Mouse (Mus musculus) heart, adult 9 months (tissue): ENCODE measurements around the gene Lmf2.
A peak's percentile ranks its signal among the peaks of the same experiment; 100 is the strongest.

Experiments used
- DNase-seq, 2 experiments: peaks; one replicate each; pipeline ENCODE4 v3.0.0; 2022; ENCODE audit warnings: low spot score in 2 of 2

Lmf2 gene

DNA sequence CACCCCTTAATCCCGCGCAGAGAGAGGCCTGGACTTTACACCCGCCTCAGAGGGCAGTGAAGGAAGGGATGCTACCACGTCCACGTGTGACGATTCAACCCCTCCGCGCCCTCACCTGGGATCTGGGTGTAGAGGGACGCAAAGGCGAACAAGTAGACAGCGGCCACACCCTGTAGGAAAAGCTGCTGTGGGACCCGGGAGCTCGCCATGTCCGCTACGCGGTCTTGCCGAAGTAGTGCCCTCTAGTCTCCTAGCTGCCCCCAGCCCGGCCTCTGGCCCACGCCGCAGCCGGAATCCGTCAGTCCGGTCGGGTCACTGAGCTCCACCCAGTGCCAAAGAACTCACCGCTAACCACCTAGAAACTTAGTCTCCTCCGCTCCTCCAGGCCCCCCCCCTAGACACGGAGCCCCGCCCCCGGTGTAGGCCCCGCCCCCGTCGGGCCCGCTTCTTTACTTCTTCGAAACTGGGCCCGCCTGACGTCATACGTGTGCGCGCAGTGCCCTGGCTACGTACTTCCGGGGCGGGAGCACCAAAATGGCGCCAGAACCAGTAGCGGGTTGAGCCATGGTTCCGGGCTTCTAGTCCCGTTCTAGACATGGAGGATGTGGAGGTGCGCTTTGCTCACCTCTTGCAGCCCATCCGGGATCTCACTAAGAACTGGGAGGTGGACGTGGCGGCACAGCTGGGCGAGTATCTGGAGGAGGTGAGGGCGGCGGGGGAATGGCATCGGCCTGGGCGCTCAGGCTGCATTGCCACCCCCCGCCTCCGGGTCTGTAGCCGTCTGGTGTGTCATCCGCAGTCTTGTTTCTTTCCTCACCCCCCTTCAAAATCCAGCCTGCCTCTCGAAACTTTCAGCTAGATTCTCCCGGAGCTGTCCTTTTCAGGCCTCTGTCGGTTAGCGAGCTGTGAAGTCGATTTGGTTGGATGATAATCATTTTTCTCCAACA lies at the start of gene Lmf2, which contains the start of gene Ncaph2:
Gene Lmf2, minus strand, starts transcription at position 419 of the 947 bp plus-strand sequence.
Gene Ncaph2, plus strand, starts transcription at position 479 of the 947 bp plus-strand sequence.
- peak; percentile 94 to 95 for DNase-seq

DNA sequence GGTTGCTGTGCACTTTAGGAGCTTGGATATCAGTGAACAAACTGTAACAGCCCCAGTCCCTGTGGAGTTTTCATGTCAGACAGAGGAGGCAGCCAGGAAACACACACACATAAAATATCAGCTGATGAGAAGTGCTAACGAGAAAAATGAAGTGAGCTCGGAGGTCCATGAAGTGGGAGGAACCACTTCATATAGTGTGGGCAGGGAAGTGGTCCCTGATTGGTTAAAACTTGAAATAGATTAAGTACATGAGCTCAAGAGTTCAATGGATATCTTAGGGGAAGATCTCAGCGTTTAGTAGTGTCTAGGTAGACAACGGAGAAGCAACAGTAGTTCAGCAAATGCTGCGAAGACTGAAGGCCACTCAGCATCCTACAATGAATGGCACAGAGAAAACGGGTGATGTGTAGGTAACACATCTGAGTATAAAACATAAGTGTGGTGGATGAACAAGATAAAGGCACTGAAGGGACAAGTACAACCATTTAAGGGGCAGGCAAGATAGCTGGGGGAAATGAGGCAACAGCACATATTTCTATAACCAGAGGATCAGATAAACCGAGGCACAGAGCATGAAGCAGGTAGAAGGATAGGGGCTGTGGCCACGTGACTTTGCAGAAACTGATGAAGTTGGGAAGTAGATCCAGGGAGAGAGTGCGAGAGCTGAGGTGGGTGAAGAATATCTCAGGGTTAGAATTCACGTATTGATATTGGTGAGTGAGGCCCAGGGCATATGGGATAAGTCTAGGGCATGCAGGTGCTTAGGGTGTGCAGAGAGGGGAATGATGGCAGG lies 49.6 kb upstream of the Lmf2 start:
- DNase-seq: no peak

GRCm38 (mm10) chr15:89402471-89402870 lies 47.0 kb upstream of the Lmf2 start:
- DNase-seq: no peak

GRCm38 (mm10) chr15:89399716-89400115 lies 44.3 kb upstream of the Lmf2 start:
- DNase-seq: no peak

DNA sequence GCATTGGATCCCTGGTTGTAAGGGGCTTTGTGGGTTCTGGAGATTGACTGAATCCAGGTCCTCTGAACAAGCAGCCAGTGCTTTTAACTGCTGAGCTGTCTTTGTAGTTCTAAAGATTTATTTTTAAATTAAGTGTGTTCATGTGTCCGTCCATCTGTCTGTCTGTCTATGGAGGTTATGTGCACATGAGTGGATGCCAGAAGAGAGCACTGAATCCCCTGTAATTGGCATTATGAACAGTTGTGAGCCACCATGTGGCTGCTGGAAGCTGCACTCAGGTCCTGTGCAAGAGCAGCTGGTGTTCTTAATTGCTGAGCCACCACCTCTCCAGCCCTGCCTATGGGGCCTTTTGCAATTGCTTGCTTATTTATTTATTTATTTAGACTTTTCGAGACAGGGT lies 42.7 kb upstream of the Lmf2 start:
- DNase-seq: no peak

DNA sequence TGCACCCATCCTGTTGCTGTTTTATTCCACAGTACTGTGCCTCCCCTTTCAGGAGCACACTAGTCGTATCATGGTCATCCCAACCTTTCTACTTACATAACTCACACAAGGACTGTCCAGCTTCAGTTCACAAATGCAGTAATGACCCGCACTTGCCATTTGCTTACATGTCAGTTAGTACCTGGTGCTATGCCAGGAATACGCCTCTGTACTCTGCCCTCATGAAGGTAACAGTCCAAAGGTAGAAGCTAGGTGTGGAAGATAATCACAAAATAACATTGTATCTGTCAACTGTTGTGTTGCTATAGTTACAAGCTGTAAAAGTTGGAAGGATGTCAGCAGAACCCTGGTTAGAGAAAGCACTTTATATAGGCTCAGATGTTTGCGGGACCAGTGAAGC lies 41.4 kb upstream of the Lmf2 start:
- DNase-seq: no peak

DNA sequence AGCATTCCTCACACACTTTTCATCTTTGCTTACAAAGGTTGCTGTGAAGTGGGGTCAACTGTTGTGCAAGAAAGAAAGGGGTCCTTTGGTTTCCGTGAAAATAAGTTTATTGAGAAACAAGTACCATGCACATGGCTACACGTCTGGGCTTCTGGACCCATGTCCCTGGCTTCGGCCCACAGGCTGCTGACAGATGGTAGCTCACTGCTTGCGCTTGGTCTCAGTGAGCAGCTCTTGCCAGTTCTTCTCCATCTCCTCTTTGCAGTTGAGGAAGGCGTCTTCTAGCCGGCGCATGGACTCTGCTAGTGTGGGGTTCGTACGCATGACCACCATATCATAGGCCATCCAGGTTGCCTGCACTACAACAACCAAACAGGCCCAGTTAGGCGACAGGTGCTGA lies 34.6 kb upstream of the Lmf2 start:
- no peak for DNase-seq

- DNase-seq: no peak
These were observed 31.7 kb upstream of the Lmf2 start for GRCm38 (mm10) chr15:89387127-89387526.

DNA sequence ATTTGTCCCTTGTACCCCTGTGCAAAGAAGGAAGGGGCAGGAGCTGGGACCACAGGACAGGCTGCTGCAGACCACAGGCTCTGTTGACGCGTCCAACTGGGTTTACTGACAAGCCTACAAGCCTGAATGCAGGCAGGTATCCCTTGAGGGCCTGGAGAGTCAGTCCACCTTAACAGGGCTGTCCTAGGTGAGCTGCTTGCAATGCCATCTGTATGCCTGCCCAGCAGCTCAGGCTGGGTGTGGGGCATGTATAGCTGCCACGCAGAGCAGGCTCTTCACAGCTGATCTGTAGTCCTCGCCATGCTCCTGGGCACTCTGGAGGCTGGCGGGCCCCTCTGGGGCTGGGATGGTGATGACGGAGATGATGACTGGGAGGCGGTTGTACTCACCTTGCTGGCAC lies 29.2 kb upstream of the Lmf2 start, which contains the start of gene Klhdc7b:
Gene Klhdc7b, plus strand, starts transcription at position 301 of the 400 bp plus-strand sequence.
- no peak for DNase-seq

- no peak for DNase-seq
These were observed 24.0 kb upstream of the Lmf2 start for GRCm38 (mm10) chr15:89379429-89379828.

DNA sequence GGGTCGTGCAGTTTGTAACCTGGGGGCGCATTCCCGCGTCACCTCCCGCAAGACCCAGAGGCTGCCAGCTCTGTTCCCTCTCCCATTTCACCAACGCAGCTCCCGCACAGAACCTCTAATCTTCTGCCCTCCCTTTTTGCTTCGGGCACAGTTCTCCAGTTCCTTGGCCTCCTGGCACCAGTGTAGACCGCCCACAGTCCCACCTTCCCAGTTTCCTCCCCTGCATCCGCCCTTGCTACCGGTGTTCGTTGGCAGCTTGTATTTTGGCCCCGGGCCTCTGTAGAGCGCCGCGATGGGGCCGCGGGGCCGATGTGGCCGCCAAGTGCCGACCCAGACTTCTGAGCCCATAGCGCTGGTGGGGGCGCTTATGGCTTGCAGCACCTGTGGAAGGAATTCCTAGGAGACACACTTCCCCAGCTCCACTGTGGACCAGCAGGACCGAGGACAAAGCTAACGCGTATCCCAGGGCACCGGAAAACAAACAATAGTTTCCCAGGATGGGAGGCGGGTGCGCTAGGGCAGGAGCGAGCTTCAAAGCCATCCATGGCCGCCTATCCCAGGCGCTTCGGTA lies 23.5 kb upstream of the Lmf2 start, which contains the start of gene Odf3b:
Gene Odf3b, minus strand, starts transcription at position 452 of the 571 bp plus-strand sequence.
- DNase-seq: peak; percentile 69 to 72

DNA sequence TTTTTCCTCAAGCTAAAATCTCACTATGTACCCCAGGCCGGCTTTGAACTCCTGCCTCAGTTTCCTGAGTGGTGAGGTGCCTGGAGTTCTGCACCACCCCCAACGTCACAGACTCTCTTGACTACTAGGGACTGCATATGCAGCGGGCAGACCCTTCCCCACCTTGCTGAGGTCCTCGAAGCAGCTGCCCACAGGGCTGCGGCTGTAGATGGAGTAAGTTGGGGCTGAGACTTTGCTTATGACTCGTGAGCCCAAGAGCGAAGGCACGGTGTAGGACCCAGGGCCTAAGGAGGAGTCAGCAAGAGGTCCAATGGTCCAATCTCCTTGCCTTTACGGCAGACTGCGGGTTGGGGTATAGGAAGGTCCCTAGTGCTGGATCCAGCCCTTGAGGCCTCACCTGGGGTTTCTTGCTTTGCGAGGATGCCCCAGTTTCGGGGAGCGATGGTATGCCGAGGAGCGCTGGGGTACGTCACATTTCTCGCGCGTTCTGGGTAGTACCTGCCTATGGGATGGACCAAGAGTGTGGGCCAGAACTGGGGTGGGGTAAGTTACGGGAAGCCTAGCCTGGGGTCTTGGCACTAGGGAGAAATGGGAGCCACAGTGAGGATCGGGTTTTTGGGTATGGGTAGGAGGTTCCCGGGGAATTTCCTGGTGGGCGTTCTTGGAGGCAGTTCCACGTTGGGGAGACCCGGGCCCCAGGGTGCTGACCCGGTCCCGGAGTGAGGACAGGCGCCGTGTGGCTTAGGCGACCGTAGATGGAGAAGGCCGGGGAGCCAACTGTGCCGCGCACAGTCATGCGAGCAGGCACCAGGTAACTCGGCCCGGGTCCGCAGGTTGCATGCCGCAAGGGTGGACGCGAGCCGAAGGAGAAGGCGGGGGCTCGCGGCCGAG lies 22.7 kb upstream of the Lmf2 start:
- DNase-seq: no peak

GRCm38 (mm10) chr15:89377362-89377761 lies 21.9 kb upstream of the Lmf2 start:
- DNase-seq: no peak

GRCm38 (mm10) chr15:89376957-89377356 lies 21.5 kb upstream of the Lmf2 start, which contains the start of gene Tymp:
Gene Tymp (minus strand): TSS chr15:89377039.
- DNase-seq: no peak

- no peak for DNase-seq
These were observed 20.6 kb upstream of the Lmf2 start for GRCm38 (mm10) chr15:89376040-89376439.

GRCm38 (mm10) chr15:89374801-89375534 lies 19.5 kb upstream of the Lmf2 start:
- no peak for DNase-seq

GRCm38 (mm10) chr15:89374340-89374739 lies 18.9 kb upstream of the Lmf2 start:
- DNase-seq: no peak

DNA sequence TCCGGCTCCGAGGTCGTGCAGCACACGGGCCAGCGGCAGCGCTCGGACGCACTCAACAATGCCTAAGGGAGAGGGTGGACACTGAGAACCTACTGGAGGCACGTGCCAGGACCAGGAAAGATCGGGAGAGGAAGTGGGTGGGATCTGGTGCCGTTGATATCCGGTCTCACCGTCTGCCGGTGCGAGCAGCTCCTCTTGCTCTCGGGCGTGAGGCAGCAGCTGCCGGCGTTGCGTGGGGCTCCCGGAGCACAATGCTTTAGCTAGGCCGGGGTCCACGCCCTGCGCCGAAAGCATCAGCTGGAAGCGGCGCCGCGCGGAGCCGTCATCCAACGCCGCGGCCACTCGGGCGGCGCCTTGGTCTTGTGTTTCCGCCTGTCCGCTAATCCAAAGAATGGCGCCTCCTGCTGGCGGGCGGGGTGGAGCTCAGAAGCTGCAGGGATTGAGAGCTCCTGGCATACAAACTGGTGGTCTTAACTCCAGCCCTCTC lies 18.3 kb upstream of the Lmf2 start, which contains the start of gene Sco2:
Gene Sco2, minus strand, starts transcription at position 85 of the 487 bp plus-strand sequence.
- DNase-seq: peak; percentile 89 to 92

GRCm38 (mm10) chr15:89373027-89373761 lies 17.7 kb upstream of the Lmf2 start:
- DNase-seq: peak; percentile 82 to 86
